Mouse (Mus musculus) adrenal gland, adult 2 months (tissue): ENCODE data around the gene Selenom. TPM values are rescaled to one million over a fixed set of nuclear protein-coding genes. Genes with fewer than 3 reads are reported as not detected.
A peak's percentile ranks its signal among the peaks of the same experiment; 100 is the strongest.

Source experiments
- DNase-seq: peaks from one replicate; pipeline ENCODE4 v3.0.0; 2021
- polyA plus RNA-seq: library from polyadenylated mRNA; depleted of rRNA; stranded (reverse); fragments of >200 nt; gene quantifications from 2 replicates; pipeline ENCODE4 v1.2.3, GENCODE M21; 2012
- total RNA-seq, 2 experiments: library from RNA; stranded (reverse); gene quantifications; 2 replicates each; pipeline ENCODE4 v1.2.3; 2021

The Selenom gene
- total and polyA plus RNA-seq, 3 experiments: 31.7 to 89.0 (median 54.5) TPM

DNA sequence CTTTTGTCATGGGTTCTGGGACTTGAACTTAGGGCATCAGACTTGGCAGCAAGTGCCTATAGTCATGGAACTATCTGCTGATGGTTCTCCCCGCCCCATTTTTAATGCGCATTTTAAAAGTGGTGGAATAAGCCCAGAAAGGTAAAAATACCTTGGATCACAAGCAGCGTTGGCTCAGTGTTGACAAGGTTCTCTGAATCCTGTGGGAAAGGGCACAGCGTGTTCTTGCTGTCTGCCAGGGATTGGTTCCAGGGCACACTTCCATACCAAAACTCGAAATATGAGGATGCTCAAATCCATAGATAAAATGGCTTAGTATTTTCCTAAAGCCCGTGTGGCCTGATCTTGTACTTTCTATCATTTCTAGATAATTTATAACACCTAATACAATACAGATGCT lies 1.2 kb upstream of the Selenom start:
- DNase-seq: no peak

- DNase-seq: no peak
Measured at GRCm38 (mm10) chr11:3515216-3515615, 732 bp downstream of the Selenom start.

GRCm38 (mm10) chr11:3515637-3516036 lies 1.2 kb downstream of the Selenom start:
- no peak for DNase-seq

- no peak for DNase-seq
Measured at GRCm38 (mm10) chr11:3516121-3516520, 1.6 kb downstream of the Selenom start.

DNA sequence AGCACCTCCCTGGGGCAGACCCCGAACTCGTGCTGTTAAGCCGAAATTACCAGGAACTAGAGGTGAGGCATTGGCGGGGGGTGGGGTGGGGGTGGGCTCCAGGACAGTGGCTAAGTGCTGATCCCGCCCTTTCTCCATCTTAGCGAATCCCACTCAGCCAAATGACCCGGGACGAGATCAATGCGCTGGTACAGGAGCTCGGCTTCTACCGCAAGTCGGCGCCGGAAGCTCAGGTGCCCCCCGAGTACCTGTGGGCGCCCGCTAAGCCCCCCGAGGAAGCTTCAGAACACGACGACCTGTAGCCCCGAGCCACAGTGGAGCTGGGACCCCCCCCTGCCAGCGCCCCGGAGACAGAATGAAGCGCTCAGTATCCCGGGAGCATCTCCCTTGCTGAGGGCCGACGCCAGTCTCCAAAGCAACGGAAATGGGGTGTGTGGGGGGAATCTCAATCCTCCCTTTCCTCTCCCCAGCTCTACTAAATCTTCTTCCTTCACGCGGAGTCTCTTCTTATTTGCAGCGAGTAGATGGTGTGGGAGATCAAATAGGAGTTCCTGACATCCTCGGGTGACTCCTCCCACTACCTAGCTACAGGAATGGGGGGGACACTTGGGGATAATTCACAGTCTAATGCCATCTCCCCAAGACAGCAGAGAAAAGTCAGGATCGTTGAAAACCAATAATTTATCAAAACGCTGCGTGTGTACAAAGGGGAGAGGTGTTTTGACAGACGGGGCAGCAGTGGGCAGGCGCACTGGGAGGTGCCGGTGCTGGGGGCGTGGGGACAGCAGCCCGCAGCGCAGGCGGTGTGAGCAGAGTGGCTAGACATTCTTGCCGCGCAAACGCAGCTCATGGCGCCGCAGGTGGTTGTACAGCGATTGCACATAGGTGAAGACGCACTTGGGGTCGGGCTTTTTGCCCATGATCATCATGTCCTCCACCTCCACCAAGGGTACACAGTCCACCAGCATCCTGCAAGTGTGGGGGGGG lies 2.7 kb downstream of the Selenom start:
- DNase-seq: peak; percentile 42

GRCm38 (mm10) chr11:3517846-3518732 lies 3.6 kb downstream of the Selenom start:
- no peak for DNase-seq

- DNase-seq: no peak
Measured at GRCm38 (mm10) chr11:3519051-3519726, 4.7 kb downstream of the Selenom start.

DNA sequence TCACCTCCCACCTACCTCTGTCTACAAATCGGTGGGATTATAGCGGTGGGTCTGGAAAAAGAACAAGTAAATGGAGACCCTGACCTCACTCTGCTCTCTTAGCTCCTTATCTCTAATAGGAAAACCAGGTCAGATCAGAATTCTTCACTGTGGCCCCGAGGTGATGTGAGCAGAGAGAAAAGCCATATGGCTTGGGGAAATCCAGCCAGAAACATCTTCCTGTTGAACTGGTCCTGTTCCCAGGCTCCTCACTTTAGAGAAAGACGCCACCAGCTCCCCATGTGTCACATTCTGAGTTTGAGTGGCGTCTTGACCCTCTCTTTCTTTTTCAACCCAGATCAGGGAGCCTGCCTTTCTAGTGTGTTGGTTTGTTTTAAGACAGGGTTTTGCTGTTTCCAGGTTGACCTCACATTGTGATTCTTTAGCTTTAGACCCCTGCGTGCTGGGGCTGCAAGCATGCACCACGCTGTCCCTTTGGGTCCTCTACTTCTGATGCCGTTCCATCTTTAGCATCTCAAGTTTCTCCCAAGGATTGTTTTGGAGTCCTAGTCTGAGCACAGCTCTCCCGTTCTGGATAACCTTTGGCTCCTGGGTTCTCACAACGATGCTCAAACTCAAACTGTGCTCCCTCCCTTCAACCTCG lies 5.4 kb downstream of the Selenom start:
- no peak for DNase-seq

DNA sequence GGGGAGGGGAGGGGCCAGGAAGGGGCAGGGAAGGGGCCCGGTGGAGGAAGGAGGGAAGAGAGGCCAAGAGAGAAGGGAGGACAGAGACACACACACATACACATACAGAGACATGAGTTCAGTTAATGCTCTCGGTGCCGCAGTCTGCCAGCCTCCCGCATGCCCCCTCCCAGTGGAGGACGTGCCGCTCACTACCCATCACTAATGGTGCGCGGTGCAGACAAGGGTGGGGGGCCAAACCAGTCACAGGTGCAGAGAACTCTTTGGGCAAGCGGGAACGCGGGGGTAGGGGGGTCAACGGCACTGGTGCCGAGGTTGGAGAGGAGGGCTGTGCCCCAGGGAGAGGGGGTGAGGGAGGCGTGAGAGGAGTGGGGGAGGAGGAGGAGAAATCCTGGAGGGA lies 6.4 kb downstream of the Selenom start:
- no peak for DNase-seq

- no peak for DNase-seq
Measured at GRCm38 (mm10) chr11:3521339-3522224, 7.1 kb downstream of the Selenom start.

GRCm38 (mm10) chr11:3522285-3523000 lies 8.0 kb downstream of the Selenom start:
- no peak for DNase-seq

DNA sequence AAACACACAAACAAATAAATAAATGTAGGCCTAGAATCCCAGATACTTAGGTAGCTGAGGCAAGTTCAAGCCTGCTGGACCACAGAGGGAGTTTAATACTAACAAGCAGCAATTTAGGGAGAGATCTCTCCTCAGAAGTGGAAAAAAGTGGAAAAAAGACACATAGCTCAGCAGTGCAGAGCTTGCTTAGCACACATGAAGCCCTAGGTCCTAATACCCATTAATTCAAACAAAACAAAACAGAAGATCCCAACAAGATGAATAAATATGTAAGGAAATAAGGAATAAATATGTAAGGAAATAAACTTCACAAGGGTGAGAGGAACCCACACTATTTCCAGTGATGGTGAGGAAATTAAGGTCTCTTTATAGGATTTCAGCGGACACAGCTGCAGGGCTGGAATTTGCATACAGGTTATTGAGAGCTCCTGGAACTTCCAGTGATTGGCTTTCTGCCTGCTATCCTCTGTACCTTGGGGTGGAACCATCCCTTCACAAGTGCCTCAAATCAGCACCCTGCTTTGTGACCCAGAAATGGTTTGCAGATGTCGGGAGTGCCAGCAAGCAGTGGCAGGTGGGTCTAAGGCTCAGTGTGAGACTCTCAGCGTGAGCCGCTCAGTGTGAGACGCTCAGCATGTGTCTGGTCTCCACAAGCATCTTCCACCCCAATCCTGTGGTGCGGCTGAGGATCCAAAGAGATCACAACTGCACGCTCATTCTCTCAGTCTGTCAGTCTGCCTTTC lies 9.5 kb downstream of the Selenom start:
- DNase-seq: no peak

DNA sequence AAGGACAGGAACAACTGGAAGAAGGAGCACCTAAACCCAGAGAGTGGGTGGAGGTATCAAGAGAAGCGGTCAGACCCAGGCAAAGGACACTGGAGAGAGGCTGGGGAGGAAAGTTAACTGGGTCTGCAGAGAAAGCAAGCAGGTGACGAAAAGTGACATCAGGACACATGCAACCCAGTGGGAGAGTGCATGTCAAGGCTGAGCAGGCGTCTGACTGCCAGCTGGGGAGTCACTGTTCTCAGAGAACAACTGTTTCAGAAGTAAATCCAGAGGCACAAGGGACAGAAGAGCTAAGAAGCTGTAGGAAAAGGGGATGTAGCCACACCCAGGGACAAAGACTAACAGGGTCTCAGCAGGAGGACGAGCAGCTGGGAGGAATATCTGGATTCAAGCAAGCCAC lies 11.1 kb downstream of the Selenom start:
- DNase-seq: no peak

DNA sequence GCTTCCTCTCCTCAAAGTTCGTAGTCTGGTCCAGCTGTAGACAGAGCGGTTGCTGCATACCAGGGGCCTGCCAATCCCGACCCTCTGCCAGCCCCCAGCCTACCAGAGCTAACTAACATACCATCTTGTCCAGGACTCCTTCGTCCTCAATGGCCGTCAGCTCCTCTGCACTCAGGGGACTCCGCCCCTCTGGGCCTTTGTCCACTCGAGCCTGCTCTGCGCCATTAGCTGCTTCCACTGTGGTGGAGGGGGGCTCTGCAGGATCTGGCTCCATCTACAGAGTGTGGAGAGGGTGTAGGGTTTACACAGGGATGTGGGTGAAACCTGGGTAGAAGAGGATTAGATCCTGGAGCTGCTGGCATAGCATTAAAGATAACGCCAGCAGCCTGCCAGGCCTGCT lies 11.7 kb downstream of the Selenom start:
- no peak for DNase-seq

- no peak for DNase-seq
Measured at GRCm38 (mm10) chr11:3526979-3527738, 12.7 kb downstream of the Selenom start.

DNA sequence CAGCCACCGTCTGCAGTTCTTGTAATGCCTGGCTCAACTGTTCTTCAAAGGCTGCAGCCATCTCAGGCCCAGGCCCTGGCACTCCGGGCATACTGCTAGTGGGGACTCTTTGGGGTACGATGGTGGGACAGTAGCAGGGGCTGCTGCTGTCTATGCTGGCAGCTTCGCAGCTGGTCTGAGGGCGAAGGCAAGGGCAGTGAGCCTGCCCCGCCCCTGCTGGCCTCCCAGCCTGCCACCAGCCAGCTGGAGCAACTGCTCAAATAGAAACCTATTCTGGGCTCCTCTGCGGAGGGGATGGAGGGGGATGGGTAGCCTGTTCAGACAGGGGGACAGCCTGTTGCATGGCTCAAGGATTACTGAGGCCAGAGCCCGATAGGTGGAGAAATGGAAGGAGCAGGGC lies 13.3 kb downstream of the Selenom start:
- no peak for DNase-seq

- DNase-seq: no peak
Measured at GRCm38 (mm10) chr11:3528208-3528607, 13.7 kb downstream of the Selenom start.

DNA sequence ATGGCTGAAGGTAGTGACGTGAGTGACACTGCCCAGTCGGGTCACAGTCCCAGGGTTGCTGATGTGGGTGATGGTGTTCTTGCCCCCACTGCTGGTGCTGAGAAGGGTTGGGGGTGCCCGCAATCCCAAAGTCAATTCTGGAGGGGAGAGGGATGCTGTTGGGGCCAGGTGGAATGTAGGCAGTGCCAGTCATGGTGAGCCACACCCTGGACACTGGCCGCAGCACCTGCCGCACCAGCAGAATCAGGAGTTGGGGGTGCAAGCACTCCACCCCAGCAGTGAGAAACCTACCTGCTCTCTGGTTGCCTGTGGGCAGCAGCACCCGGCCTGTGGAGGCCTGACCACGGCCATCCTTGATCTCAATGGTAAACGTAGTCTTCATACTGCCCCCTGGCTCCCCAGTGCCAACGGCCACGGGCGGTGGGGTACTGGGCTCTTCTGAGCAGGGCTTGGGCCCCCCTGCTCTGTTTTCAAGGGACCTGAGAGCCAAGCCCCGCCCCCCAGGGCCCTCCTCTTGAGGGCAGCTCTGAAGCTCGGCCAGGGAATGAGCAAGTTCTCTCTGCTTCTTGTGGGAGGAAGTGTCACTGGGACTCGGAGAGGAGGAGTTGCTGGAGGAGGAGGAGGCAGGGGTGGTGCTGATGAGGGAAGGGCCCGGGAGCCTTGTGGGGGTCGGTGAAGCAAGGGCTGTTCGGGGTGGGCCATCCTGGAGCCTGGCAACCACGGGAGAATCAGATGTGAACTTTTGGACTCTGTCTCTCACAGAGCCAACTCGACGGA lies 15.2 kb downstream of the Selenom start:
- no peak for DNase-seq
